In genomic region chr9:83804341-83804740, GRCm38 (mm10) we compare ENCODE assay signal across 9 mouse cellular contexts. TPM values are rescaled to one million over a fixed set of nuclear protein-coding genes. Genes with fewer than 3 reads are reported as not detected.
A peak's percentile ranks its signal among the peaks of the same experiment; 100 is the strongest.
DNase-seq lines count a peak whose midpoint lies in the region; ATAC-seq and TF ChIP-seq lines count a peak whose summit lies in the region.
"Had no signal": no experiment of that assay in that cellular context is flagged by ENCODE, and none has a peak within 500 bp of the region (broad histone marks: within the 10 kb centered on the region; RNA-seq: fewer than 3 reads in every experiment).

No protein-coding gene starts in this region.

- 52% methylated on average over 13 of the region's 13 CpGs for WGBS in lung, embryonic 15.5 days
- 70% methylated on average over 13 of the region's 13 CpGs for WGBS in forebrain, embryonic 11.5 days
- WGBS in limb, embryonic 11.5 days: 59% methylated on average over 13 of the region's 13 CpGs
- WGBS in olfactory bulb, adult 2 months: 43% methylated on average over 13 of the region's 13 CpGs
- 50% methylated on average over 13 of the region's 13 CpGs for WGBS in liver, embryonic 11.5 days

- H3K36me3 ChIP-seq in lung, embryonic 15.5 days: no peaks in the 10 kb centered on the region
- H3K36me3 ChIP-seq in forebrain, embryonic 11.5 days (ENCODE audit: control insufficient read depth, insufficient read depth, low read length): no peaks in the 10 kb centered on the region
- no peaks in the 10 kb centered on the region for H3K36me3 ChIP-seq in limb, embryonic 11.5 days (ENCODE audit: control insufficient read depth, insufficient read depth, low read length)
- H3K36me3 ChIP-seq in liver, embryonic 11.5 days (ENCODE audit: control insufficient read depth, insufficient read depth, low read length): no peaks in the 10 kb centered on the region

- 0 out of 2 replicates have a peak, but pooled peaks cover 8% of the 10 kb centered on the region for H3K4me1 ChIP-seq in lung, embryonic 15.5 days
- H3K4me1 ChIP-seq in forebrain, embryonic 11.5 days (replicated peaks; ENCODE audit: control insufficient read depth, insufficient read depth, low read length): peaks cover 3% of the 10 kb centered on the region; the same call in 1 of the 2 replicates
- H3K4me1 ChIP-seq in limb, embryonic 11.5 days (ENCODE audit: control insufficient read depth, insufficient read depth, low read length): no peaks in the 10 kb centered on the region
- H3K4me1 ChIP-seq in olfactory bulb, adult 2 months (ENCODE audit: control insufficient read depth, insufficient read depth, low read length): peaks cover 12% of the 10 kb centered on the region
- H3K4me1 ChIP-seq in liver, embryonic 11.5 days (replicated peaks; ENCODE audit: control insufficient read depth, insufficient read depth, low read length): peaks cover 2% of the 10 kb centered on the region; the same call in 1 of the 2 replicates

- H3K27ac ChIP-seq in lung, embryonic 15.5 days: no peak overlapping the region
- no peak overlapping the region for H3K27ac ChIP-seq in forebrain, embryonic 11.5 days (ENCODE audit: low read depth, low read length)
- H3K27ac ChIP-seq in limb, embryonic 11.5 days (replicated peaks; ENCODE audit: low read depth, low read length): no peak overlapping the region
- no peak overlapping the region for H3K27ac ChIP-seq in olfactory bulb, adult 2 months (ENCODE audit: insufficient read depth, low read depth, low read length)
- H3K27ac ChIP-seq in liver, embryonic 11.5 days (ENCODE audit: low read depth, low read length): no peak overlapping the region

- no peak for TF ChIP-seq CTCF in olfactory bulb, adult 2 months (IDR thresholded peaks at IDR 0.05; ENCODE audit: insufficient read depth, low read depth, low read length)

- H3K27me3 ChIP-seq in lung, embryonic 15.5 days: peaks cover 38% of the 10 kb centered on the region
- H3K27me3 ChIP-seq in forebrain, embryonic 11.5 days (ENCODE audit: control insufficient read depth, insufficient read depth, low read length): peaks cover 3% of the 10 kb centered on the region; the same call in 1 of the 2 replicates
- H3K27me3 ChIP-seq in limb, embryonic 11.5 days (ENCODE audit: control insufficient read depth, insufficient read depth, low read length): 0 out of 2 replicates have a peak, but pooled peaks cover 2% of the 10 kb centered on the region
- H3K27me3 ChIP-seq in liver, embryonic 11.5 days (replicated peaks; ENCODE audit: control insufficient read depth, insufficient read depth, low read length): peaks cover 36% of the 10 kb centered on the region

- H3K9ac ChIP-seq in lung, embryonic 15.5 days: no peak overlapping the region
- peak overlapping the region; percentile 84 for H3K9ac ChIP-seq in forebrain, embryonic 11.5 days (ENCODE audit: low read length)
- no peak overlapping the region for H3K9ac ChIP-seq in limb, embryonic 11.5 days (ENCODE audit: low read length)
- H3K9ac ChIP-seq in liver, embryonic 11.5 days (ENCODE audit: low read depth, low read length): no peak overlapping the region

- no peak for TF ChIP-seq POLR2A in olfactory bulb, adult 2 months (IDR thresholded peaks at IDR 0.05; ENCODE audit: insufficient read depth, low read depth, low read length)

- no peak for DNase-seq in lung, postnatal 4 days
- DNase-seq in forebrain, embryonic 11.5 days (ENCODE audit: low spot score): no peak
- no peak for DNase-seq in limb, embryonic 11.5 days (ENCODE audit: low spot score)
- DNase-seq in liver, embryonic 11.5 days (ENCODE audit: low spot score): no peak
- no peak for DNase-seq in kidney, adult 8-10 months
- DNase-seq in testis, postnatal 14 days (ENCODE audit: low spot score): no peak
- DNase-seq: heart, postnatal 14 days had no signal

- H3K4me2 ChIP-seq in lung, embryonic 15.5 days: peak overlapping the region; percentile 100; the same call in 1 of the 2 replicates
- H3K4me2 ChIP-seq in forebrain, embryonic 11.5 days (ENCODE audit: low read depth, low read length, severe bottlenecking): peak overlapping the region; percentile 90
- peak overlapping the region; percentile 98; the same call in 1 of the 2 replicates for H3K4me2 ChIP-seq in limb, embryonic 11.5 days (ENCODE audit: low read depth, severe bottlenecking)
- no peak overlapping the region for H3K4me2 ChIP-seq in liver, embryonic 11.5 days

- ATAC-seq in lung, embryonic 15.5 days (ENCODE audit: borderline replicate concordance, extremely low read depth, low FRiP score, low TSS enrichment): no peak
- no peak for ATAC-seq in forebrain, embryonic 11.5 days (replicated peaks; ENCODE audit: low FRiP score)
- ATAC-seq in limb, embryonic 11.5 days (ENCODE audit: insufficient number of reproducible peaks, low FRiP score, low TSS enrichment, low read depth): no peak
- ATAC-seq in liver, embryonic 11.5 days (replicated peaks; ENCODE audit: low FRiP score): no peak

- no peaks in the 10 kb centered on the region for H3K9me3 ChIP-seq in lung, embryonic 15.5 days
- H3K9me3 ChIP-seq in forebrain, embryonic 11.5 days (ENCODE audit: control insufficient read depth, low read length): no peaks in the 10 kb centered on the region
- H3K9me3 ChIP-seq in limb, embryonic 11.5 days (ENCODE audit: control insufficient read depth, low read length): no peaks in the 10 kb centered on the region
- no peaks in the 10 kb centered on the region for H3K9me3 ChIP-seq in liver, embryonic 11.5 days (ENCODE audit: control insufficient read depth, low read length)

- no peak overlapping the region for H3K4me3 ChIP-seq in lung, embryonic 15.5 days
- peak overlapping the region; percentile 77; the same call in 1 of the 2 replicates for H3K4me3 ChIP-seq in forebrain, embryonic 11.5 days (ENCODE audit: low read depth, low read length)
- no peak overlapping the region for H3K4me3 ChIP-seq in limb, embryonic 11.5 days (ENCODE audit: low read depth, low read length)
- peak overlapping the region; percentile 47 for H3K4me3 ChIP-seq in olfactory bulb, adult 2 months (ENCODE audit: insufficient read depth, low read depth, low read length)
- no peak overlapping the region for H3K4me3 ChIP-seq in liver, embryonic 11.5 days (ENCODE audit: low read depth, low read length)

RNA-seq across cellular contexts. Expression of gene Elovl4, which starts 1.7 kb away (rescaled TPM):
- polyA plus RNA-seq in lung, embryonic 15.5 days (2015; fragmentation: Nextera tagmentation; extraction: Ambion mirVana): 3.6 and 4.3 TPM in 2 replicates
- 41.4 and 42.9 TPM in 2 replicates for polyA plus RNA-seq in forebrain, embryonic 11.5 days (2014; fragmentation: Nextera tagmentation; extraction: Ambion mirVana)
- polyA plus RNA-seq in limb, embryonic 11.5 days (2014; fragmentation: Nextera tagmentation; extraction: Ambion mirVana): 20.2 and 21.1 TPM in 2 replicates
- polyA plus RNA-seq in olfactory bulb, adult 2 months (2012; ENCODE audit: insufficient read depth, insufficient read length, low replicate concordance, missing spikeins): not detected in 2 replicates
- 3.0 and 3.1 TPM in 2 replicates for polyA plus RNA-seq in liver, embryonic 11.5 days (2014; fragmentation: Nextera tagmentation; extraction: Ambion mirVana)

RNA-seq across cellular contexts. Expression of gene Ttk, which starts 30.1 kb away (rescaled TPM):
- 40.7 and 40.9 TPM in 2 replicates for polyA plus RNA-seq in lung, embryonic 15.5 days (2015; fragmentation: Nextera tagmentation; extraction: Ambion mirVana)
- polyA plus RNA-seq in forebrain, embryonic 11.5 days (2014; fragmentation: Nextera tagmentation; extraction: Ambion mirVana): 54.1 and 59.9 TPM in 2 replicates
- polyA plus RNA-seq in limb, embryonic 11.5 days (2014; fragmentation: Nextera tagmentation; extraction: Ambion mirVana): 55.8 and 56.8 TPM in 2 replicates
- not detected in 2 replicates for polyA plus RNA-seq in olfactory bulb, adult 2 months (2012; ENCODE audit: insufficient read depth, insufficient read length, low replicate concordance, missing spikeins)
- polyA plus RNA-seq in liver, embryonic 11.5 days (2014; fragmentation: Nextera tagmentation; extraction: Ambion mirVana): 34.7 and 35.6 TPM in 2 replicates

Comparison
In these comparisons a context has a peak if more than half of its experiments do, and no peak if none do; other contexts are left out.
1. H3K4me3 ChIP-seq: peak in forebrain, embryonic 11.5 days (single experiment) and olfactory bulb, adult 2 months (single experiment); none in lung, embryonic 15.5 days (single experiment), limb, embryonic 11.5 days (single experiment) and liver, embryonic 11.5 days (single experiment).
2. RNA of gene Ttk, which starts 30.1 kb away (polyA plus RNA-seq): 54.1 to 59.9 TPM in forebrain, embryonic 11.5 days, 55.8 to 56.8 TPM in limb, embryonic 11.5 days, 40.7 to 40.9 TPM in lung, embryonic 15.5 days and 34.7 to 35.6 TPM in liver, embryonic 11.5 days; not detected in olfactory bulb, adult 2 months; every median in the first group is over 10 times any median in the second.